Mouse (Mus musculus): ENCODE results near the gene Syngr1.

Gene Syngr1

DNA sequence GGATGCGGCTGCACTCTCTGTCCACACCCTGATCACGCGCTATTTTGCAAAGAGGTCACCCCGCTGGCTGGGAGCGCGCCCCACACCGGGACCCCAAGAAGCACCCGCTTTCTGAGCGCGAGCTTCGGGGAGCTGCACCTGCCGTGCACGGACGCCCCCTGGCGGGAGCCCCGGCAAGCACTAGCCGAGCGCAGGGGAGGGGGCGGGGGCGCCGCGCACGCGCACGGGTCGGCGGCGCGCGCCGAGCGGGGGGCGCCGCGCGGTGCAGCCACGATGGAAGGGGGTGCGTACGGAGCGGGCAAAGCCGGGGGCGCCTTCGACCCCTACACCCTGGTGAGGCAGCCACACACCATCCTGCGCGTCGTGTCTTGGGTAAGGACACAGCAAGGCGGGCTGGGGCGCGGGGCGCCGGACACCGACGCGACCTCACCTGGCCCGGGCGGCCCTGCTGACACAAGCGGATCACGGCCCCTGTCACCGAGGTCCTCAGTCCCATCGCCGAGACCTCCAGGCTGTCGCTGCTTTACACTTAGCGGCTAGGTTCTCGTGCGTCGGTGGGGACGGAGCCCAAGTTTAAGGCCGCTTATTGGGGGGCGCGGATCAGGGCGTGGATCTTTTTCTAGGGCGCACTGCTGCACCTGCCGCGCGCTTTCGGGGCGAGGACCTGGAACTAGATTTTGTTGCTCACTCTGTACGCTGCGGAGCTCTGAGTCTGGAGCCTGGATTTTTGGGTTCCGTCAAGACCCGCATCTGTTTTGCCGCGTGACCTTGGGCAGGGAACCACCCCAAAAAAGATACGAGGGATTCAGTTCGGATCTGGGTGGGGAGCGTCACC is at the start of gene Syngr1, which contains the start of gene Rpl3:
TSS of gene Syngr1 (plus strand) at position 214 of the 835 bp plus-strand sequence.
TSS of gene Rpl3 (minus strand) at position 748 of the 835 bp plus-strand sequence.
- peak; percentile 70 to 75 for DNase-seq (ENCODE audit: low spot score in 2 of 2)

DNA sequence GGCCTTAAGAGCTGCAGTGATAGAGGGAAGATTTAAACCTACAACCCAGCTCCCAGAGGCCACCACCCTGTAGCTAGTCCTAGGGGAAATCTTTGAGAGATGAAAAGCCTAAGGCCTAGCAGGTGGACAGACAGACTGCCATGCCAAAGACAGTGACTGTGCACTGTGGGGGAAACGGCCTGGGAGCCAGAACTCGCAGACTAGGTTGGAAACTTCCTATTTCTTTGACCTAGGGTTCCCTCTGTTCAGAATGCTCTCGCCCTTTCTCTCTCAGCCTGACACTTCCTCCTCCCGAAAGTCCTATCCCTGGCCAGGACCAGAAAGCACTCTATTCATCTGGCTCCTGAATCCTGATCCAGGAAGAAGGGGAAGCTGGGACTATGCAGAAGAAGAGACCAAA is 49.0 kb upstream of the Syngr1 start:
- no peak for DNase-seq (ENCODE audit: low spot score in 2 of 2)

DNA sequence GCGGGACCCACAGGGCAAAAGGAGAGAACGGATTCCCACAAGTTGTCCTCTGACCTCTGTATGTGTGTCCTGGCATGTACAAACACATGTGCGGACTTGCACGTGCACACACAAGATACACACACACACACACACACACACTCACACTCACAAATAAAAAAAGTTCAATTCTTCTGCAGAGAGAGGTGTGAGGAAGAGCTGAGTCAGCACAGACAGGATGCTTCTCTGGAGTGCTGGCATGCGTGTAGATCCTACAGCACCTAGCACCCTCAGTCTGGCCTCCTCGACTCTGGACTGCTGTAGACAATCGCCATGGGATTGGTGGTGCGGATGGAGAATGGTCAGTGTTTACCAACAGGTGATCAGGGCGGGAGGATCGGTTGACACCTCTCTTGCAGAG is 46.9 kb upstream of the Syngr1 start:
- no peak for DNase-seq (ENCODE audit: low spot score in 2 of 2)

DNA sequence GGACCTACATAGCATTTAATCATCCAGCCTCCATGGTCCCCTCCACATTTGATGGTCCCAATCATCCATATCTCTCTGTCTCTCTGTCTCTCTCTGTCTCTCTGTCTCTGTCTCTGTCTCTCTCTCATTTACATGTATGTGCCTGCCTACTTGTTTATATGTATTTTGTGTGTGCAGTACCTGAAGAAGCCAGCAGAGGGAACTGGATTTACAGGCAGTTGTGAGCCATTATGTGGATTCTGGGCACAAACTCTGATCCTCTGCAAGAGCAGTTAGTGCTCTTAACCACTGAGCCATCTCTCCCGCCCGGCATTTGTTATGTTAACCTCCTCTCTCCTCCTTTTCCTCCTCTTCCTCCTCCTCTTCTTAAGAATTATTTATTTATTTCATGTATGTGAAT is 45.4 kb upstream of the Syngr1 start:
- no peak for DNase-seq (ENCODE audit: low spot score in 2 of 2)

DNA sequence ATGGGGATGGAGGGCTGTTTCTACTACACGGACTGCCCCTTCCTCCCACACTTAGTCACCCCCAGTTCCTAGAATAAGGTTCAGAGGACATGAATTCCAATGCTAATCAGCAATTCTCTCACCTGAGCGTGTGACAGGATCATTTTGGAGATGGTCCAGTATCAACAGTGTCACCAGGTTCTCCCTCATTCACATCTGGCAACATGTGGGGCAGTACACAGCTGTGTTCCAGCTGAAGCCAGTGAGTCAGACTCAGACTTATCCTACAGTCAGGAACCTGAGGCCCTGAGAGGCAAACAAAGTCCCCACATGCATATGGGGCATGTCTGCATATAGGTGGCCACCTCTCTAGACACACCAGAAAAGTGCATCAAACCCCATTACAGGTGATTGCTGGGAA is 43.9 kb upstream of the Syngr1 start:
- DNase-seq (ENCODE audit: low spot score in 2 of 2) = no peak

DNA sequence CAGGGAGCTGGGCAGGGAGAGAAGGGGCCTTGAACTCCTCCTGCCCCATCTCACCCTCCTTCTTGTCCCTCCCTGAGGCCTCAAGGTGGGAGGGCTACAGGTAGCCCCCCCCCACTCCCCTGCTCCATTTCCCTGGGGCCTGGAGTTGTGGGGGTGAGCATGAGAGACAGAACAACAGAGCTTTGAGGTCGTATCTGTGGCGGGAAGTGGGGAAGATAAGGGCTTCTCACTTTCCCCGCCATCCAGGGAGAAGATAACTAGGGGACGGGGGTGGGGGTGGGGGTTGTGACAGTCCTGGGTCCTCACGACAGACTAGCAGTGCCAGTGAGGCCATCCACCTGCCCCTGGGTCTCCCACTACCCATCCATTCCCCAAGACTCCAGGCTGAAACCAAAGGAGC is 43.2 kb upstream of the Syngr1 start:
- DNase-seq (ENCODE audit: low spot score in 2 of 2) = no peak

DNA sequence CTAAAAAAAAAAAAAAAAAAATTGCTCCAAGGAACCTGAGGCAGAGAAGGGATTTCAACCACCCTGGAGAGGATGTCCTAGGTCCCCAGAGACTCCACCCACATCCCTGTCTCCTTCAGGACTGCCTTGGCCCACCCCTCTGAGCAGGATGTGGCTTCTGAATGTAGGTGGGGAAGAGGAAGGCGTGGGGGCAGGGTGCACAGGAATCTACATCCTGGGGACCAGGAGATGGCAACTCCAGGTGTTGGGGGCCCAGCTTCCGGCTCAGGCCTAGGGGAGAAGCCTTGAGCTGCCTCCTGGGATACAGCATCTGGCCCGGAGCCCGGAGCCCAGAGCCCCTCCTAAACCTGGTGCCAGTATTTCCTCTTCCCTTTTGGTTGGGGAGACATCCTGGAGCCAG is 41.0 kb upstream of the Syngr1 start:
- no peak for DNase-seq (ENCODE audit: low spot score in 2 of 2)

DNA sequence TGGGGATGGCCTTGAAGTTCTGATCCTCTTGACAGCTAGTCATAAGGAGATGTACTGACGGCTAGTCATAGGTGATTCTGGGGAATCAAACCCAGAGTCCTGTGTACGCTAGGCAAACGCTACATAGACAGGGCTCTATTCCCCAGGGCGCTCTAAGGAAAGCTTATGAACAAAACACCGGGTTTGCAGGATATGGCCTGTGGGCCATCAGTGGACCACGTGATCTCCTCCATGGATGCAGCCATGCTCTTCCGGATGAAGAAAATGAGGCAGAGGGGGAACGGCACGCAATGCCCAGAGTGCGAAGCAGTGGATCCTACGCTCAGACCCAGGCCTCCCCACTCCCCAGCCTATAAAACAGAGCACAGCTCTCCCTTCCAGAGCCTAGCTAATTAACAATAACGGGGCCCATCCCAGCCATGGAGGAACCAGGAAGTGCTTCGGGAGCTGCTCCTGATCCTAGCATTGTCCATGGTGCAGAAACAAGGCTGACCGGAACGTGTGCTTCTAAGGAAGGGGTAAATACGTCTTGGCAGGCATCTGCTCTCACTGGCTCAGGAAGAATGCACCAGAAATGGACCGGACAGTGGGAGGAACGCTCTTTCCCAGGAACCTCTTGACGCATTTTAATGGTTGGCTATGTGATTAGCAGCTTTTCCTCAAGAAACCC is 39.9 kb upstream of the Syngr1 start:
- no peak for DNase-seq (ENCODE audit: low spot score in 2 of 2)

DNA sequence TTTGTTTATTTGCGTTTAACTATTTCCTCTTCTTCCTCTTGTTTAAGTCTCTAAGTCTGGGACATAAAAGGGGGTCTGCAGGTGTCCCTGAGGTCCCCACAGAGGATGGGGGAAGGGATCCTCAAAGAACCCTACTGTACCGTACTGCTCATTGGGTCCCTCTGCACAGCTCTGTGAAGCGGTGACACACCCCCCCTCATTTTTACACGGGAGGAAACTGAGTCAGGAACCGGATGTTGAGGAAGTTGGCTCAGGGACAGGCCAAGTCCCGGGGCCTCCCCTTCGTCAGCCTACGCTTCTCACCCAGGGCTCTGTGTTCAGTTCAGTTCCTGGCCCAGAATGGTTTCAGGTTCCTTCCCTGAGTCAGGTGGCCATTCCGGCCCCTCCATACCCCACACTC is 39.4 kb upstream of the Syngr1 start:
- DNase-seq (ENCODE audit: low spot score in 2 of 2) = no peak

DNA sequence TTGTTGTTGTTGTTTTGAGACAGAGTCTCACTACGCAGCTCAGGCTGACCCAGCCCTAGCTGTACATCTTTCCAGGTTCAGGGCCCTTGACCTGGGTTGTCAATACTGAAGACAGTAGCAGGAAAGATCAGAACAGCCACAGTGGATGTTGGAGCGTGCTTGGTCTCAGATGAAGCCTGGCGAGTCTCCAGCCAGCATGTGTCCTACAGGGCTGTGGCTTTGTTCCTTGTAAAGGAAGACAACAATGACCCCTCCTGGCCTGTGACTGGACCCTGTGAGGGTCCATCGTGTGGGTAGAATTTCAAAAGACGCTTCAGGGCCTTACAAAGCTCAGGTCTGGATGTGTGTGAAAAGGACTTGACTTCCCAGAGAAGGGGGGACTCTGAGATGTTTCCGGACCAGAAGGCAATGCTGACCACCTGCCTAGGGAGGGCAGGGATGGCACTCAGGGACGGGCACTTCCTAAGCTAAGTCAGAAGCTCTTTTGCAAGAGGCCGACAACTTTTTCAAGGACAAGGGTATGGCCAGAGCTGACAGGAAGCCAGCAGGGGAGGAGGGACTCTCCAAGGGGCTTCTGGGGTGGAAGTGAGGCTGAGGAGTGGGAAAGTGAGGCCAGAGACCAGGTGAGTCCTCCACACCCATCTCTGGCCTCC is 37.6 kb upstream of the Syngr1 start:
- DNase-seq (ENCODE audit: low spot score in 2 of 2) = no peak

DNA sequence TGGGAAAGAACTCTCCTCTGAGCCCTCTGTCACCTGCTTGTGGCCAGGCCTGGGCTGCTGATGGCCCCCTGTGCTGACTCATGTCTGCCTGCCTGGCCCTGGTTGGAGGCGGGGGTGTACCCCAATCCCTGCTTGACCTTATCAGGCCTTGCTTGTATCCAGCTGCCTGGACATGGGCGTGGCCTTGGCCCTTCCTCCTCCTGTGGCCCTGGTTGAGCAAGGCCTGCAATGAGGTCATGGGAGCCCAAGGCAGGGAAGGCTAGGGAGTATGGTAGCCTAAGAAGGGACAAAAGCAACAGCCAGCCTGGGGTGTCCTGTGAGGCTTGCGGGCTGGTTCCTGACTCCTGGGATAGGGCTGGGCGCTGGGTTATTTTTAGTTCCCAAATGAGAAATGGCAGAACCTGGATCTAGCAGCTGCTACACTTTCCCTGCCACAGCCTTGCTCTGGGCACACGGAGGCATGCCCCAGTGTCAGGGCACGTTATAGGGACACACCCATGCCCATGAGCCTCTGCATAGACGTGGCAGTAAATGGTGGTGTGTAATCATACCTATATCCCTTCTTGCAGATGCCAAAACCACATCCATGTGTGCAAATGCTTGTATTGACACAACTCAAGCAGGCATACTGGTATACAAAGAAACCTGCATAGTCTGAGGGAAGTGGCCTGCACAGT is 37.0 kb upstream of the Syngr1 start:
- DNase-seq (ENCODE audit: low spot score in 2 of 2) = peak in 1 of 2 experiments; percentile 59

DNA sequence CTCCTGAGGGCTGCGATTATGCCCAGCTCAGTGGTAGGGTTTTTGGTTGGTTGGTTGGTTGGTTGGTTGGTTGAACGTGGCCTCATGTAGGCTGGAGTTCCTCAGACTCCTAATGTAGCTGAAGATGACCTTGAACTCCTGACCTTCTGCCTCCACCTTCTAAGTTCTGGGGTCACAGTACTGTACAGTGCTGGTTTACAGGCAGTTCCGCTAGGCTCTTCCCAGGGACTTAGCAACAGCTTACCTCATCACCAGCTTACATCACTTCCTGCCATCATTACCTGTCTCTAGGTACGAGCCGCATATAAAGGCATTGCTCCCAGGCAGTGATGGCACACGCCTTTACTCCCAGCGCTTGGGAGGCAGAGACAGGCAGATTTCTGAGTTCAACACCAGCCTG is 33.0 kb upstream of the Syngr1 start:
- DNase-seq (ENCODE audit: low spot score in 2 of 2) = no peak

DNA sequence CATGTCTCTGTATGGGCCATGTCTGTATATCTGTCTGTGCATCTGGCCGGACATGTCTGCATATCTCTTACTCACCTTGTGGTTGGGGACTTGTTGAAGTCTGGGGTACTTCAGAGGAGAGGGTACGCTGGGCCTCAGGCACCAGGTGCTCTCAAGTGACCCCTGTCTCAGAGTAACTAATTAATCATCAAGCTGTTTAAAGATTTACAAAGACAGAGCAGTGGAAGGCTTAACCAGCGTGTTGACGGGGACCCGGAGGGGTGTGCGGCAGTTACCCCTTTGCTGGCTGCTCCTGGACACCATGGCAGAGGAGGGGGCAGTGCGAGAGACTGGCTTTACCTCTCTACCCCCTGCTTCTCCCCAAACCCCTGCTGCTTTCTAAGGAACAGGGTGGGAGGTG is 31.5 kb upstream of the Syngr1 start:
- no peak for DNase-seq (ENCODE audit: low spot score in 2 of 2)

DNA sequence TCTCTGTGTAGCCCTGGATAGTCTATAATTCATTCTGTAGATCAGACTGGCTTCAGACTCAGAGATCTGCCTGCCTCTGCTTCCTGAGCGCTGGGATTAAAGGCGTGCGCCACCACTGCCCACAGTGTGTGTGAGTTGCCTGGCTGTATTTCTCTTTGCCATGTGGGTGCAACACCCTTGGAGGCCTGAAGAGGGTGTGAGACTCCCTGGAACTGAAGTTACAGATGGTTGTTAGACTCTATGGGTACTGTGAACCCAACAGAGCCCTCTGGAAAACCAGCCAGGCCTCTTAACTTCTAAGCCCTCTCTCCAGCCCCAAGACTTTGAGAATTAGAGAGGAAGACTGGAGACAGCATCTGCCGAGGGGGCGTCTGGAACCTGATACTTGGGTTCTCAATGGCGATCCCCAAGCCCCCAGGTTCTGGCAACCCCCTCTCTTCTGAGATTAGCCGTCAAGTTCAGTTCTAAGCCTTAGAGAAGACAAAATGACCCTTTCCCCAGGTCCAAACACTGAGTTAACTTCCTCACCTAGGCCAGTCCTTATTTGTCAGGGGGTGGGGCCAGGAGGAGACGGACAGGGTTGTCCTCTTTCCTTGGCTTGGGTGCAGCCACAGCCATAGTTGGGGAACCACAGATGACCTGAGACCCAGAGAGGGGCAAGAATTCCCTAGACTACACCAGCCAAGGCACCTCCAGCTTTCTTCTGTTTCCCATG is 30.6 kb upstream of the Syngr1 start:
- no peak for DNase-seq (ENCODE audit: low spot score in 2 of 2)

DNA sequence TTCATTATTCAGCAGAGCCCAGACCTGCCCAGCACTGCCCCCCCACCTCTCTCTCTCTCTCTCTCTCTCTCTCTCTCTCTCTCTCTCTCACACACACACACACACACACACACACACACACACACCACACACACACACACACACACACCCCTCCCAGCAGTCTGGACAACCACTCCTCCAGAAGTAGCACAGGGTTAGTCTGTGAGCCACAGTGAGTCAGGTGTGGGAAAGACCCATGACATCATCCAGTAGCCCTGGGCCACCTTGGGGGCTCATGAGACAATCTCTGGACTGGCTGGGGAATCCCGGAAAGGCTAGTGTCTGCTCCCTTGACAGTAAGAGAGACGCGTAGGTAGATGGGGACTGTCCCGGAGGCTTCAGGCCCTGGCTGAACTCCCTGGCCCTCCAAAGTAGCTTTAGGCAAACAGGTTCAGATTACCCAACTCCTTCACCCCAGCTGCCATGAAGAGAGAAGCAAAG is 30.0 kb upstream of the Syngr1 start:
- no peak for DNase-seq (ENCODE audit: low spot score in 2 of 2)

DNA sequence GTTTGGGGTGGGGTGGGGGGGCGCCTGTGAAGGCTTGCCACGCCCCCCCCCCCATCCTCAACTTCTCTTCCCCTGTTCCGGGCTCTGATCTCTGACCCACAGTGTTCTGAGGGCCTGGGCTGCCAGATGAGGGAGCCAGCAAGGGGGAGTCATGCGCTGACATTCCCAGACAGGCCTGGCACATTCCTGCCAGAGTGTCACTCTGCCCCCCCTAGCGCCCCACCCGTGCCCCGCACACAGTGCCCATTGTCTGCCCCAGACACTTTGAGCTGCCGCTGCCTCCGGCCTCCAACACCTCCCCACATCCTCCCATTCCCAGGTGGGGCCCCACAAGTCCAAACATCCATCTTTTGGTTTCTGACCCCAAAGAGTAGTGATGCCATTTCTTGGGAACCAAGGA is 28.8 kb upstream of the Syngr1 start:
- DNase-seq (ENCODE audit: low spot score in 2 of 2) = no peak

DNA sequence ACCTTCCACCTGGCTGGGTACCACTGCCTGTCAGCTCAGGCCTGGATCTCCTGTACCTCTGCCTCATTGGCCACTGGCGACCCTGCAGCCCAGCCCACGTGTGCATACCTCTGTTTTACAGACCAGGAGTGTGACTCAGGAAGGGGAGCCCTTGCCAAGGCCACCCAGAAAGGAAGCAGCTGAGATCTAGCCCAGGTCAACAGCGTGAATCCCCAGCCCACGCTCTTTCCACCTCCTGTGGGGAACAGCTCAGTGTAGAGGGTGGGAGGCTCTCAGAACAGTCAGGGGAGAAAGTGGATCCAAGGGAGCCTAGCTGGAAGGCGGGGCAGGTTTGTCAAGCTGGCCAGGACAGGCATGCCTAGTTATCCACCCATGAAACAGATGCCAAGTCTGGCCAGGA is 28.3 kb upstream of the Syngr1 start:
- peak in 1 of 2 experiments; percentile 17 for DNase-seq (ENCODE audit: low spot score in 2 of 2)

DNA sequence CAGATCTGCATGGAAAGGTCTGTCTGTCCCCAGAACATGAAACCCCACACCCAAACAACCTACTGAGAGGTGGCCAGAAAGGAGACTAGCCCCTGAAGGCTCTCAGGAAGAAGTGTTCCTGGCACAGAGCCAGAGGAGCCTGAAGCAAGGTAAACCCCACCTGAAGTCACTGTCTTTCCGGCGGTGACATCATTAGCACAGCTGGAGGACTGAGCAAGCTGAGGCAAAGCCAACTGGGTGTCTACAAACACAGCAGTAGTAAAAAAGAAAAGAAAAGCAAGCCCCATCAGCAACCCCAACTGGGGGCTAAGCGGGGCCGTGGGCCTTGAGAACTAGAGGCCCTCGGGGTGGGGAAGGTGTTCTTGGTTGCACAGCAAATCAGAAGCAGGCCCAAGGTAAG is 26.2 kb upstream of the Syngr1 start:
- no peak for DNase-seq (ENCODE audit: low spot score in 2 of 2)

DNA sequence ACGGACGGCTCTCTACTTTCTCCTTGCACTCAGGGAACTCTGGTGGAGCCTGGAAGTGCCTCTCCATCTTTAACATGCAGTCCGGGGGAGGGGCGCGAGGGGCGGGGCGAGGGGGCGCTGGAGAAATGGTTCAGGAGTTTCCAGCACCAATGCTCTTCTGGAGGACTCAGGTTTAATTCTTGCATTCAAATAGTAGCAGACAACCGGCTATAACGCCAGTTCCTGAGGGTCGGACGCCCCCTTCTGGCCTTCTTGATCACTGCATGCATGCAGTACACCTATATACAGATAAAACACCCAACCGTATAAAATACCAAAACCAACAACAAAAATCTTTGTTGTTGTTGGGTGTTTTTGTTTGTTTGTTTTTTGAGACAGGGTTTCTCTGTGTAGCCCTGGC is 25.7 kb upstream of the Syngr1 start:
- DNase-seq (ENCODE audit: low spot score in 2 of 2) = no peak

DNA sequence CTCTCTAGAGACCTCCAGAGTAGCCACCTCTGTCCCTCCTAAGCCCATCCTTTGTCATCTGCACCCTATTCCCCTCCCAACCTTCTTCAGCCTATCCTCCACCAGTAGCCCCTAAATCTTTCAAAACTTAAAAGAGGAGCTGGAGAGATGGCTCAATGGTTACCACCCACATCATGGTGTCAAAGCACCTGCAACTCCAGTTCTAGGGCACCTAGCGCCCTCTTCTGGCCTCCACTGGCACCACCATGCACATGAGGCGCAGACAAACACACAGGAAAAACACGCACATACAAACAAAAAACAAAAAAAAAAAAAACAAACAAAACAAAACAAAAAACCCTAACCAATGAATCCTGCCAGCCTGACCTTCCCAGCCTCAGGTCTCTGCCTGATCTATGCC is 24.6 kb upstream of the Syngr1 start:
- DNase-seq (ENCODE audit: low spot score in 2 of 2) = no peak

DNA sequence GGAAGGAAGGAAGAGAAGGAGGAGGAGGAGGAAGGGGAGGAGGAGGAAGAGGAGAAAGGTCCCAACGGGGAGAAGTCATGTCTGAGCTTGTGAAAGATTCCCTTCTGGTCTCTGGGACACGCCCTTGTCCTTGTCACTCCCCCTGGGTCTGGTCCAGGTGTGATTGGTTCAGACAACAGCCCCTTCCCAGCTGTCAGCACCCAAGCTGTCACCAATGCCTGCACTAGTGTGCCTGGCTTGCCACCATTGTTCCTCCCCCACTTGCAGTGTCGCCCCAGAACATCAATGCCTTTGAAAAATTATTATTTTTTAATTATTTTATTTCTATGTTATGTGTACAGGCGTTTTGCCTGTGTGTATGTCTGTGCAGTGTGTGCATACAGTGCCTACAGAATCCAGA is 22.0 kb upstream of the Syngr1 start:
- no peak for DNase-seq (ENCODE audit: low spot score in 2 of 2)
